Mouse (Mus musculus): Measurements from ENCODE around the gene Rnf34.

The Rnf34 gene

DNA sequence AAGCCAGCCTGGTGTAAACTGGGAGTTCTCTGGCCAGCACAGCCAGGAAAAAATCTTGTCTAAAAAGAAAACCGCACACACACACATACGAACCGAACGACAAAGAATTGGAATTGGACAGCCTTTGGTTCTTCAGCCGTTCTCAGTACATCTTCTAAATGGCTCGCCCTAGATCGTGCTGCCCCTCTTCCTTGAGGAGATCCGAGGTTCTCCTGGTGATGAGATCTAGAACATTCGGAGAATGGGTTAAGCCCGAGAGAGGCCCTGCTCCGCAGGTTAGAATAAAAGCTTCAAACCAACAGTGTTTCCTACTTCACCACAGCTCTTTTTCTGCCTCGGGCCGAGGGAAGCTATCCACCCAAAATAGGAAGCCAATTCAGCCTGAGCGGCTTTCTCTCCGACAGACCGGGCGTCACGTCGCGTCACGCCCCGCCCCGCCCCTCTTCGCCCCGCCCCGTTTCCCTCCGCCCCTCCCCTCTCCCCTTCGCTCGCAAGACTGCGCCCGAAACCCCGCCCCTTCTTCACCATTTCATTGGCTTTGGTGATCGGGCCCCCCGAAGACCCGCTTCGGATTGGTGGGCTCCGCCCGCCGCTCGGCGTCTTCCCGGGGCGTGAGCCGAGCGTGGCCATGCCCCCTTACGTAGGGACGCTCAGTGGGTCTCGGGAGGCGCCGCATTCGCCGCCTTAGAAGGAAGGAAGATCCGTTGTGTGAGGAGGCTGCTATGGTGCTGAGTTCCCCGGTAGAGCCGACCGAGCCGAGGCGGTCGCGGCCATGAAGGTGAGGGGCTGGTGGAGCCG is at the start of gene Rnf34:
Gene Rnf34 (plus strand): TSS at position 528 of the 798 bp plus-strand sequence.
- DNase-seq (ENCODE audit: low spot score in 2 of 2) = peak; percentile 96 to 97

DNA sequence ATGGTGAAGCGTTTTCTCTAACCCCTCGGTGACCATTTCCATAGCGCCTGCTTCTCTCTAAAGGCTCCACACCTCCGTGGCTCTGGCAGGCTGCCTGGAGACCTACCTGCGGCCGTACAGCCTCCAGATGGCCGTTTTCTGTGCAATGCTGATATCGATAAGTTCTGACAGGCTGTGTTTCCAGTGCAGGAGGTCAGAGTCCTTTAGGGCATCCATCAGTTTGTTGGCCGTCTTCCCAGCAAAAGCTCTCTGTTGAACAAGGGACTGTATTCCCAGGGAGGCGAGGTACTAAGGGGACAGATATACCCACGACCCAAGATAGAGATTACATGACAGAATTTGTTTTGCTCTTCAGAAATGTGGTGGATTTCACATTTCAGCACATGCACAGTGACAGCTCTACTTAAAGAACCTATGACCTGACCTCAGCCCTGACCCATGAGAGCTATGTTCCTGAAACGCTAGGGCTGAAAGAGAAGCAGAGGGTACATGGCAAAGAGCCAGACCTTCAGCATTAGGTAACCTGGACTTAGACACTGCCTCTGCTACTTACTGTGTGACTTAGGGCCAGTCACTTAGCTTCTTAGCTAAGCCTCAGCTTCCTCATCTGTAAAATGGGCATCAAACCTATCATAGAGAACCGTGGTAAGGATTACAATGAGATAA is 49.4 kb upstream of the Rnf34 start:
- DNase-seq (ENCODE audit: low spot score in 2 of 2) = no peak

DNA sequence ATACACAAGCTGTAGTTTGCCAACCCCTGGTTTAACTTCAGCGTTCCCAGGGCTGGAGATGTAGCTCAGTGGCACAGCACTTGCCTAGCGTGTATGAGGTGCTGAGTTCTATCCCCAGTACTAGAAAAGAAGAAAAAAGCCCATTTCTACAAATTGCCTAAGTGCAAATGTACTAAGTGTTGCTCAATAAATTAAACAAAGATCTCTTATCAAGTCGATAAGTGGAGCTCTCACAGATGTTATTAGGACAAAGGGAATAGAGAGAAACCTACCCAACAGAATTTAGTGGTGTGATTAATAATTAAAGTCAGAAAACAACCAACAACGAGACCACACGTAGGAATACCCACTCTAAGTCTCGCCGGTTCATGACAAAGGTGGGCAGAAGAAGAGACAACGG is 48.2 kb upstream of the Rnf34 start:
- no peak for DNase-seq (ENCODE audit: low spot score in 2 of 2)

DNA sequence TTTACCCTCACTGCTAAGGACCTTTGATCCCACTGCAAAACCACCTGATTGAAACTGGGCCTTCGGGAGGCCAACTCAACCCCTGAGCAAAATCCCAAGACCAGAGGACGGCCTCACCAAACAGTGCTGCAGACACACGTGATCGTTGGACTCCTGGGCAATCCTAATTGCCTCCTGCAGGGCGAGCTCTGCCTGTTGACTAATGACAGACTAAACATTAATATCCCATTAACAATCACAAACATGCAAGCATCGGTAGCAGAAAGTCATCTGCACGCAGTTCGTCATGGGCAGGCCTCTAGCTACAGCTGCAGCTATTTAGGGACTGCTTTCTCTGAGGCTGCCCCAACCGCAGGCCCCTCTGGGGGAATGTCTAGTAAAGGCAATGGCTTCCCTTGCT is 47.1 kb upstream of the Rnf34 start:
- DNase-seq (ENCODE audit: low spot score in 2 of 2) = no peak

DNA sequence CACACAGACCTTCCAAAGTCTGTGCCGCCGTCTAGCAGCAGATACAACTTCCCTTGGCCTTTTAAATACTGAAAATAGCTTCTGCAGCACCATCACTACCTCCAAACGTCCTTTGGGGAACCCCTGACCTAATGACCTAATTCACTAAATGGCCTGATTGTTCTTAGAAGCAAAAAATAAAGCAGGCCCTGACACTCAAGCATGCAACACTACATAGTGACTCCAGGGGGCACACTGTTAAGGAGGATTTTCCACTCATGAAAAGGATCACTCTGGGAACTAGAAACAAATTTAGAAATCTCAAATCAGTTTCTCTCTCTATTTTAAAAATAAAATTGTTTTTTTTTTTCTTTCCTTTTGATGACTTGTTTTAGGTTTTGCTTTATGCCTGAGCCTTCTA is 44.3 kb upstream of the Rnf34 start:
- DNase-seq (ENCODE audit: low spot score in 2 of 2) = no peak

DNA sequence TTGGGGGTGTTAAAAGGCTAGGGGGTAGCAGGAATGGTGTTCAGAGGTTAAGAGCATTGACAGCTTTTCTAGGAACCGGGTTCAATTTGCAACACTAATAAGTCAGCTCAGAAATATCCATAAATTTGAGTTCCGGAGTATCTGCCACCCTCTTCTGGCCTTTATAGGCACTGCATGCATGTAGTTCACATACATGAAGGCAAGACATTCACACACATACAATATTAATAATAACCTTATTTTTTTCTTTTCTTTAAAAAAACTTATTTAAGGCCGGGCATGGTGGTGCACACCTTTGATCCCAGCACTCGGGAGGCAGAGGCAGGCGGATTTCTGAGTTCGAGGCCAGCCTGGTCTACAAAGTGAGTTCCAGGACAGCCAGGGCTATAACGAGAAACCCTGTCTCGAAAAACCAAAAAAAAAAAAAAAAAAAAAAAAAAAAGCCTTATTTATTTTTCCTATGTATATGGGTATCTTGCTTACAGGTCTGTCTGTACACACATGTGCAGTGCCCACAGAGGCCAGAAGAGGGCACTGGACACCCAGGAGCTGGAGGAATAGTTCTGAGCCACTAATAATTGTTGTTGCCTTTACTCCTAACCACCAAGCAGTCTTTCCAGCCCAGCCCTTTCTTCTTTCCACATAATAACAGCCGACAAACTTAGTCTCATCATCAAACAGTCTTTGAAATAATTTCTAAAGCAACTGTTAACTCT is 38.3 kb upstream of the Rnf34 start:
- DNase-seq (ENCODE audit: low spot score in 2 of 2) = peak; percentile 28 to 60

DNA sequence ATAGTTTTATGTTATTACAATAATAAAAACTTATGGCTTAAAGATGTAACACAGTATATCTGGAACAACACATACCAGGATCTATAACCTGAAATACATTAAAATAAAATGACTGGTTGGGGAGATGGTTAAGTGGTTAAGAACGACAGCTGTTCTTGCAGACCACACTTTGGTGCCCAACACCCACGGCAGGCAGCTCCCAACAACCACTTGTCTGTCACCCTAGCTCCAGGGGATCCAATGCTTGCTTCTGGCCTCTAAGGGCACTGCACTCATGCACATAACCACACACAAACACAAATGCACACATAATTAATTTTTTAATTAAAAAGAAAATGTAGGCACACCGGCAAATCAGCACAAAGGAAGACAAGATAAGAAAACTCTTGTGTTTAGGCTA is 37.1 kb upstream of the Rnf34 start:
- DNase-seq (ENCODE audit: low spot score in 2 of 2) = no peak

DNA sequence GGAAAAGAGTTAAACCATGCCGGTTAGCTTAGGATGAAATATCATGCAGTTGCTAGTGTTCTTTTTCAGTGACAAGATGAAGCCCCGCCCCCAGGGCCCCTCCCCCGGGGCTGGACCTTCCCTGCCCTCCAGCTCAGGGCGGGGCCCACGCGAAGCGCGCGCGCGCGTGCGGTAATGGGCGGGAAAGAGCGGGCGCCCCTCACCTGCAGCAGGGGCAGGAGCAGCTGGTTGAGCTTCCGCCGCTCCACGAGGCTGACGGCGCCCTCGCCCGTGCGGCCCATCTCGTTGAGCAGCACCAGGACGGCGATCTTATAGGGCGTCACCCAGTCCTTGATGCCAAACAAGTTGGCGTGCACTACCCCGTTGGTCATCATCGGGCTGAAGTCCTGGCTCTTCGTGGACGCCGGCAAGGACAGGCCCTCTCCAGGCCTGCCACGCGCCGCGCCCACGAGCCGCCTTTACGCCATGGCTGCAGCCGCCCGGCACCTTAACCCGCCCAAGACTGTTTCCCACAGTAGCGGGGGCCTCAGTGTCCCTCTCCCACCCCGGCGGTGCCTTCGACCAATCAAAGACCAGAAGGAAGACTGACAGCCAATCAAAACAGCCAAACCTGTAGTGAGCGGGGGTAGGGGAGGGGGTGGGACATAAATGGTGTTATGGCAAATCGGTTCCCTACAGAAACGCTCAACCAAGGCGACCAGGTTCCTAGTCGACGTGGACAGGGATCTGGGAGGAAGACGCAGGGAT is 28.9 kb upstream of the Rnf34 start, which contains the start of gene Anapc5:
Gene Anapc5 (minus strand): TSS at position 563 of the 747 bp plus-strand sequence.
- peak; percentile 90 to 93 for DNase-seq (ENCODE audit: low spot score in 2 of 2)

DNA sequence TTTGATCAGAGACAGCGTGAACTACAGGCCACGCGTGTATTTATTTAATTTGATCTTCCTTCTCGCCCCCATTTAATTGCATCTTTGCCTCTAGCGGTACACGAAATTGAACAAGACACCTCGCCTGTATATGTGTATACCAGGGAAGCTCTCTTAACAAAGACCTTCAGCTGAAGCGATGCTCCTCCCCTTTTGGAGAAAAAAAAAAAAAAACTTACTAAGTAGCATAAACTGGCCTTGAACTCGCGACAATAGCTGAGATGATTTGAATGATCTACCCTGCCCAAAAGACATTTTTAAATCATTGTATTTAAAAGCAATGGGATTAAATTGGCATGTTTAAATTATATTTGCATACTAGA is 28.3 kb upstream of the Rnf34 start:
- DNase-seq (ENCODE audit: low spot score in 2 of 2) = no peak

DNA sequence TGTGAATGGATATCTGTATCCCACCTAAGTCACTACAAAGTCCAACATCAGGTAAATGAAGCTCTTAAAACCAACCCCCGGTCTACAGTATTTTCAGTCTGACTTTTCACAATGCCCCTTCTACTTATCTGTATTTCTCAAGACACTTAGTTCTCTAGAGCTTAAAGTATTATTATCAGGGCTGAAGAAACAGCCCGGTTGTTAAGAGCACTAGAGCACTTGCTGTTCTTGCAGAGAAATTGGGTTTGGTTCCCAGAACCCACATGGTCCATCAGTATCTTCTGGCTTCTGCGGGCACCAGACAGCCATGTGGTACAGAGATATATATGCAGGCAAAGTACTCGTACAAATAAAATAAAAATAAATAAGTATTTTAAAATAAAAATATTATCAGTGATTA is 27.4 kb upstream of the Rnf34 start:
- no peak for DNase-seq (ENCODE audit: low spot score in 2 of 2)

DNA sequence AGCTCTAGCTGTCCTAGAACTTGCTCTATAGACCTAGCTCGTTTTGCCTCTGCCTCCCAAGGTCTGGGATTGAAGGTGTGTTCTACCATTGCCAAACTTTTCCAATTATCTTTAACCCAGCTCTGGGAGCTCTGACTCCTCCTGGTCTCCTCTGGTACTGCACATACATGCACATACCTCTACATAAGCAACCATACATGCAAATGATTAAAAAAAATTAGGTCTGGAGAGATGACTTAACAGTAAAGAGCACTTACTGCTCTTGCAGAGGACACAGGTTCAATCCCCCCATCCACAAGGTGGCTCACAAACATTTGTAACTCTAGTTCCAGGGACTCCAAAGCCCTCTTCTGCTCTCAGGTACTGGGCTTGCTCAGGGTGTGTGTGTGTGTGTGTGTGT is 25.9 kb upstream of the Rnf34 start:
- DNase-seq (ENCODE audit: low spot score in 2 of 2) = no peak

DNA sequence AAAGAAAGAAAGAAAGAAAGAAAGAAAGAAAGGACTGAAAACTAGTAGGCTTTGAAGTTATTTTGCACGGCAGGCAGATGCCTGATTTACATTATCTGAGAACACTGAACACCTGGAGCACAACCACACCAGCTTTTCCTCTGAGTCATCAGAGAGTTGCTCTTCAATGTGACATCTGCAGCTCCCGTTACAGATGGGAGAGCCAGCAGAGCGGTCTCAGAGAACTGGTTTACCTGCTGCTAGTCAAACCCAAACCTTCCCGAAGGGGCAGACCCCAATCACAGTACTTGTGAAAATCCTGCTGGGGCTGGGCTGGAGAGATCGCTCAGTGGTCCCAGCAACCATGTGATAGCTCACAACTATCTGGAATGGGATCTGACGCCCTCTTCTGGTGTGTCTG is 25.4 kb upstream of the Rnf34 start:
- no peak for DNase-seq (ENCODE audit: low spot score in 2 of 2)

DNA sequence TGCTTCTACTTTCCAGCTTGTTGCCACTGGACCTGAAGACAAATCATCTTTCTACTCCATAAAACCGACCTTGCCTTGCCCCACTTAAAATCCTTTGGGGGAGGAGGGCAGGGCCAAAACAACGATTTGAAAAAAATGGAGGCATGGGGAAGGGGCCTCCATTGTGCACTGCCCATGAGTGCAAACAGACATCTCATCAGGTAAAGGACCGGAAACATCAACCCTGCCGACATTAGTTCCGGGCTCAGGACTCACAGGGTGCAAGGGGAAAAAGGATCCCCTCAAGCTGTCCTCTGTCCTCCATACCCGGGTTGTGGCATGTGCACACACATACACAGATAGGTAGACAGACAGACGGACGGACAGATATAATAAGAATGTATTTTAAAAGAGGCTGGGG is 24.7 kb upstream of the Rnf34 start:
- no peak for DNase-seq (ENCODE audit: low spot score in 2 of 2)

DNA sequence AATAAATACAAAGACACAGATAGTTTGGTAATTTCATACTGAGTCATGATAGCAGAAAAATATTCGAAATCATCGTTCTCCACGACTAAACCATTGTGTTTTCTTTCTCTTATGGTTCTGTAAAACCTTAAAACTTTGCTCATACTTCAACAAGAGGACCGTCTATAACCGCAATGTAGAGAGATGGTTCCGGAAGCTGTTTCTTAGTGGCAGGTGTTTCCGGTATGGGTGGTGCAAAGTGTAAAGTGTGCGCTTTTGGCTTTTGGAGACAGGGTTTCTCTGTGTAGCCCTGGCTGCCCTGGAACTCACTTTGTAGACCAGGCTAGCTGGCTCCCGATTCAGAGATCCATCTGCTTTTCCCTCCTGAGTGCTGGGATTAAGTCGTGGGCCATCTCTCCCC is 17.3 kb upstream of the Rnf34 start:
- DNase-seq (ENCODE audit: low spot score in 2 of 2) = no peak

DNA sequence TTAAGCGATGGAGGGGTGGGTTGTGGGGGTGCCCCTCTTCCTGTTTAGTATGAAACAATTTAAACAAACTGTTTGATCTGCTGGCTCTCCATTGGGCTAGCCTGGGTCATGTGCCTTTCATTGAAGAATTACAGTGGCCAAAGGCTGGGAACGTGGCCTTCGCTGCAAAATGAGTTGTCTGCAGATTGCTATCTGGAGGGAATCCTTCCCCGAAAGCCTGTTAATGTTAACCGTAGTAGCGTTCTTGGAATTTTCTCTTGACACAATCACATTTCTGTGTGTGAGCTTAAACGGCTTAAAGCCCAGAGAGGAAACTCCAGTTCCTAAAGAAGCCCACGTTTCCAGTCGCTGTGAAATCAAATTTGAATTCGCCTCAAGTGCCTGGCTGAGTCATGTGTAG is 16.9 kb upstream of the Rnf34 start:
- no peak for DNase-seq (ENCODE audit: low spot score in 2 of 2)

DNA sequence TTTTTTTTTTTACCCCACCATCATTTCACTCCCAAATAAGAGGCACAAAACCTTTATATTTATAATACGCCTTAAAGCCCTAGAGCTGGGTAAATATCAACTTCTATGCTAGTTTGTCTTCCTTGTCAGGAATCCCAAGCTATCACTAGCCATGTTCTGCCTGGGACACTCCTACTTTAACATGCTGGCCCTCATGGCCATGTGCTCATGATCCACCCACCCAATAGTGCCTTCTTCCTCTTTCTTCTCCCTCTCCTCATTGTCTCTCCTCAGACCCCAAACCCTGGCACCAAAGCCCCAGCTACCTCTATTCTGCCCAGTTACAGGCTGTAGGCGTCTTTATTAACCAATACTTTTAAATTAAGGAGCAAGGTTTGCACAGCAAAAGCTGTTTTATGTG is 8.7 kb upstream of the Rnf34 start:
- no peak for DNase-seq (ENCODE audit: low spot score in 2 of 2)

DNA sequence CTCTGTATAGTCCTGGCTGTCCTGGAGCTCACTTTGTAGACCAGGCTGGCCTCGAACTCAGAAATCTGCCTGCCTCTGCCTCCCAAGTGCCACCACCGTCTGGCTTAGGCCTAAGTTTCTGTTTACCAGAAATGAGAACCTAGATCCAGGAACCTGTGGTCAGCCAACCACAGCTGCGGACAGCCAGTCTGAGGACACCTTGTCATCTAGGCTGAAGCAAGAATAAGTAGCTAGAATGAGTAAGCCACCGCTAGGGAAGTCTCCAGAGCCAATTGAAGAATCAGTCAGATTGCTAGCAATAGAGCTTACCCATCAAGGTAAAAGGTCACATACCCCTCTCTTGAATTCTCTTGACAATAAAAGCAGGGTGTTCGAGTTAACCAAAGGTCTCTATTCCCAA is 6.0 kb upstream of the Rnf34 start:
- no peak for DNase-seq (ENCODE audit: low spot score in 2 of 2)

DNA sequence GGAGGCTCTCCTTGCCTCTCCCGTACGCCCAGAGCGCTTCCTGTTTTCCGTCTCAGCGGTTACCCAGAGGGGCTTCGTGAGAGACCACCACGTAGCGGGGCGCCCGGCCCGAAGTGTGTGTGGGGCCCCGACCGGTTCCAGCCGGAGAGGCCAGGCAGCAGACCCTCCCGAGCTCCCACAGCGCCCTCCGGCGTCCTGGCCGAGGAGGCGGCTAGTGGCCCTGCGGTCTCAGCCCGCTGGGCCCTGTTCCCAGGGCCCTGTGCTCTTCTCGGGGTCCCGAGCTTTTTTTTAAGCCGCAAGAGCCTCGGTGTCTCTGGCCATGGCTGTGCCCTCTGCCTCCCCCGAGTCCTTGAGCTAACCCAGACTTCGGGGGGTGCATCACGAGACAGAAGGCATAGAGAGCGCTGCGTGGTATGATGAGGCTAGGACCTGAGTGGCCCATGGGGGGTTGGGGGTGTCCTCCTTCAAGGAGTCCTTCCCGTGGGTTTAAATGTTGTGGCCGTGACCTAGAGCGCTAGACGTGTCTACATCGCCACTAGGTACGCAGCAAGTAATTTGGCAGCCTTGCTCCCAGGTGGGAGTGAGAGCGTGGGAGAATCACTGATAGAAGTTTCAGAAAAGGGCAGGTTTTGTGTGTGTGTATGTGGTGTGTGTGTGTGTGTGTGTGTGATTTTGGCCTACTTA is 613 bp downstream of the Rnf34 start:
- DNase-seq (ENCODE audit: low spot score in 2 of 2) = peak in 1 of 2 experiments; percentile 39

DNA sequence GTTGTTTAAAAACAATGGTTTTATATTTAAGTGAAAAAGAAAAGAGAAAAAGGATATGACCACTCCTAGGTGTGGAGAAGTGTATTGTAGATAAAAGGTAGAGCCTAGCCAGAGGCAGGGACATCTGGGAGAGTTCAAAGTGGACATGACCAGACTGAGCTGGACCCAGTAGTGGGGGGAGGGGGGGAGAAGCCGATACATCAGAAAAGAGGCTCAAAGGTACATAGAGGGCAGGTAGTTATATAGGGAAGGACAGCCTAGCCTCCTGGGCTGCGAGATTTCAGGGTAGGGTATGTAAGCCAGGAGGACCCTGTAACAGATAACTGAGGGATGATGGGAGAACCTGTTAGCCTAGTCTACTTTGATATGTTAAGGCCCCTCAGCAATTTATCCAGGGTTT is 2.8 kb downstream of the Rnf34 start:
- DNase-seq (ENCODE audit: low spot score in 2 of 2) = no peak

DNA sequence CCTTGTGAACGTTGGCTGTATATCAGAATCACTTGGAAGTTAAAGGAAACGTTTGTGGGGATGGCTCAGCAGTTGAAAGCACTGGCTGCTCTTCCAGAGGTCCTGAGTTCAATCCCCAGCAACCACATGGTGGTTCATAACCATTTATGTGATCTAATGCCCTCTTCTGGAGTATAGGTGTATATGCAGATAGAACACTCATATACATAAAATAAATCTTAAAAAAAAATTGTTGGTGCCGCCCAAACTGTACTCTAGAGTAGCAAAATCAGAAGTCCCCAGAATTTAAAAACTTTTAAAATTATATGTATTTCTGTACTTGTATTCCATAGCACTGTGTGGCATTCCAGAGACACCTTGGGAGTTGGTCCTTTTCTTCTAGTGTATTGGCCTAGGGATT is 6.0 kb downstream of the Rnf34 start:
- no peak for DNase-seq (ENCODE audit: low spot score in 2 of 2)

DNA sequence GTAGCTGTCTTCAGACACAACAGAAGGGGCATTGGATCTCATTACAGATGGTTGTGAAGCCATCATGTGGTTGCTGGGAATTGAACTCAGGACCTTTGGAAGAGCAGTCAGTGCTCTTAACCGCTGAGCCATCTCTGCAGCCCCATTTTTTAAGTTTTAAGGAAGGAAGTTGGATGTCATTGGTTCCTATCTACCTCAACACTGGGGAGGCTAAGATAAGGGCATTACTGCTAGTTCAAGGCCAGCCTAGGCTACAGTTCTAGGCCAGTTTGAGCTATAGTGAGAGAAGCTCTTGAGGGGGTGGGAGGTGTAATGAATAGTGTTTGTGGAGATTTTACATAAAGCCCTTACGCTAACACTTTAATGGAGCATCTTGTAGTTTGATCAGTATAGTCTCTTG is 13.2 kb downstream of the Rnf34 start:
- DNase-seq (ENCODE audit: low spot score in 2 of 2) = no peak

DNA sequence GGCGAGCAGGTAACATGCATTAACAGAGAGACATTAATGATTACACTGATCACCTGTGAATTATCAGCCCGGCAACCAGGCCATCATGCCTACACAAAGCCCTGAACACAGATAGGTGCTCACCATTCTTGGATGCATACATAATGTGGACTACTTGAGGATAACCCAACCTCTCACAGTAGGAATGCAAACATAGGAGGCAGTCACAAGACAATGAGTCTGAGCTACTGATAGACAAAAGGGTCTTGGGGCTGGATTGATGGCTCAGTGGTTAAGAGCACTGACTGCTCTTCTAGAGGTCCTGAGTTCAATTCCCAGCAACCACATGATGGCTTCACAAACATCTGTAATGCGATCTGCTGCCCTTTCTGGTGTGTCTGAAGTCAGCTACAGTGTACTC is 22.8 kb downstream of the Rnf34 start:
- no peak for DNase-seq (ENCODE audit: low spot score in 2 of 2)
